Mouse (Mus musculus) neural tube, embryonic 14.5 days (tissue): Measurements from ENCODE around the gene Fbxw11. TPM values are rescaled to one million over a fixed set of nuclear protein-coding genes. Genes with fewer than 3 reads are reported as not detected.
A peak's percentile ranks its signal among the peaks of the same experiment; 100 is the strongest.
"Not testable (repeated sequence)": the region's sequence is repeated elsewhere in the genome, so short reads cannot be mapped to it uniquely, and the experiment has no call there.

Experiments
- ATAC-seq: fragments of 200-750 bp; cut with Nextera tagmentation; 2 replicates; pipeline ENCODE4 v1.8.0; 2017; ENCODE audit warnings: low read depth, mild to moderate bottlenecking, moderate TSS enrichment, moderate library complexity
- H3K27ac ChIP-seq: fragments of 300-500 bp; sonication (generic); 2 replicates; pipeline ENCODE4 v1.5.1; 2014; ENCODE audit warnings: low read depth, mild to moderate bottlenecking, control low read depth, low read length, moderate library complexity, mixed read lengths
- H3K27me3 ChIP-seq: fragments of 300-500 bp; sonication (generic); 2 replicates; pipeline ENCODE4 v1.6.1; 2014; ENCODE audit warnings: low read length; ENCODE audit not compliant: control insufficient read depth, insufficient read depth
- H3K36me3 ChIP-seq: fragments of 300-500 bp; sonication (generic); 2 replicates; pipeline ENCODE4 v1.6.1; 2014; ENCODE audit warnings: low read length, mixed read lengths; ENCODE audit not compliant: control insufficient read depth, insufficient read depth
- H3K4me1 ChIP-seq: fragments of 300-500 bp; sonication (generic); 2 replicates; pipeline ENCODE4 v1.6.1; 2014; ENCODE audit warnings: low read length; ENCODE audit not compliant: control insufficient read depth, insufficient read depth
- H3K4me2 ChIP-seq: fragments of 300-500 bp; sonication (generic); 2 replicates; pipeline ENCODE4 v1.6.1; 2014; ENCODE audit warnings: mild to moderate bottlenecking, low read depth, low read length, control low read depth
- H3K4me3 ChIP-seq: fragments of 300-500 bp; sonication (generic); 2 replicates; pipeline ENCODE4 v1.5.1; 2014; ENCODE audit warnings: low read depth, low read length, control low read depth, mixed read lengths
- H3K9ac ChIP-seq: fragments of 300-500 bp; sonication (generic); replicated peaks from 2 replicates; pipeline ENCODE4 v1.6.1; 2014; ENCODE audit warnings: low read depth, mild to moderate bottlenecking, control low read depth, low read length, mixed read lengths
- H3K9me3 ChIP-seq: fragments of 300-500 bp; sonication (generic); 2 replicates; pipeline ENCODE4 v1.6.1; 2016; ENCODE audit warnings: low read length; ENCODE audit not compliant: control insufficient read depth
- WGBS: fragments of 180-500 bp; shearing (Covaris S2); extraction: QIAGEN DNeasy Blood & Tissue Kit; methylation state at CpG from one replicate; pipeline ENCODE4 v1.1.7; 2014; 5-methylcytosine and 5-hydroxymethylcytosine counted together
- polyA plus RNA-seq: library from polyadenylated mRNA; unstranded; fragments of >200 nt; fragmentation: Nextera tagmentation; extraction: Ambion mirVana; gene quantifications from 2 replicates; pipeline ENCODE4 v1.2.1, GENCODE M21; 2014

The Fbxw11 gene
- polyA plus RNA-seq, 1 experiment from 2014 or later, result 109 TPM

GRCm38 (mm10) chr11:32693431-32694141 lies 51.1 kb downstream of the Fbxw11 start:
- ATAC-seq, result peak; percentile 80
- no peak overlapping the region for H3K4me2 ChIP-seq
- 37% methylated on average over 7 of the region's 7 CpGs for WGBS
- no peak overlapping the region for H3K27ac ChIP-seq
- no peak overlapping the region for H3K4me3 ChIP-seq
- no peak overlapping the region for H3K9ac ChIP-seq
- H3K27me3 ChIP-seq, result no peaks in the 10 kb centered on the region
- no peaks in the 10 kb centered on the region for H3K36me3 ChIP-seq
- H3K9me3 ChIP-seq, result no peaks in the 10 kb centered on the region
- peaks cover 8% of the 10 kb centered on the region; the same call in 1 of the 2 replicates for H3K4me1 ChIP-seq

GRCm38 (mm10) chr11:32694322-32695003 lies 51.9 kb downstream of the Fbxw11 start:
- not testable (repeated sequence) for H3K4me1 ChIP-seq

GRCm38 (mm10) chr11:32696446-32697090 lies 54.0 kb downstream of the Fbxw11 start:
- no peak overlapping the region for H3K4me3 ChIP-seq
- no peak for ATAC-seq
- H3K4me2 ChIP-seq, result no peak overlapping the region
- no peaks in the 10 kb centered on the region for H3K27me3 ChIP-seq
- H3K27ac ChIP-seq, result no peak overlapping the region
- no peak overlapping the region for H3K9ac ChIP-seq
- no peaks in the 10 kb centered on the region for H3K36me3 ChIP-seq
- 57% methylated on average over 2 of the region's 2 CpGs for WGBS
- no peaks in the 10 kb centered on the region for H3K9me3 ChIP-seq
- peaks cover 8% of the 10 kb centered on the region; the same call in 1 of the 2 replicates for H3K4me1 ChIP-seq

More at GRCm38 (mm10) chr11:32694322-32695003, 51.9 kb downstream of the Fbxw11 start:
- not testable (repeated sequence) for ATAC-seq, H3K36me3 ChIP-seq, H3K4me2 ChIP-seq, H3K27me3 ChIP-seq, H3K9me3 ChIP-seq, H3K27ac ChIP-seq, H3K9ac ChIP-seq, H3K4me3 ChIP-seq
- WGBS, result 54% methylated on average over 9 of the region's 9 CpGs

- Histone ChIP-seq H3K4me2 (no peak overlapping the region), H3K36me3 (no peaks in the 10 kb centered on the region), H3K9me3 (no peaks in the 10 kb centered on the region), H3K9ac (no peak overlapping the region), H3K27ac (no peak overlapping the region), H3K4me3 (no peak overlapping the region), H3K27me3 (no peaks in the 10 kb centered on the region), H3K4me1 (peaks cover 8% of the 10 kb centered on the region; the same call in 1 of the 2 replicates)
- WGBS, result 79% methylated on average over 3 of the region's 3 CpGs
- no peak for ATAC-seq
Measured at GRCm38 (mm10) chr11:32697695-32698094, 55.2 kb downstream of the Fbxw11 start.

GRCm38 (mm10) chr11:32699913-32700493 lies 57.5 kb downstream of the Fbxw11 start:
- H3K27me3 ChIP-seq, result no peaks in the 10 kb centered on the region
- H3K27ac ChIP-seq, result no peak overlapping the region
- no peak for ATAC-seq

GRCm38 (mm10) chr11:32701566-32701965 lies 59.0 kb downstream of the Fbxw11 start:
- Histone ChIP-seq H3K27ac (no peak overlapping the region), H3K27me3 (no peaks in the 10 kb centered on the region), H3K9me3 (no peaks in the 10 kb centered on the region), H3K4me2 (no peak overlapping the region), H3K9ac (no peak overlapping the region), H3K36me3 (no peaks in the 10 kb centered on the region), H3K4me3 (no peak overlapping the region), H3K4me1 (0 out of 2 replicates have a peak, but pooled peaks cover 3% of the 10 kb centered on the region)
- ATAC-seq, result no peak
- 76% methylated on average over 3 of the region's 3 CpGs for WGBS

More at GRCm38 (mm10) chr11:32699913-32700493, 57.5 kb downstream of the Fbxw11 start:
- no peaks in the 10 kb centered on the region for H3K36me3 ChIP-seq
- 0 out of 2 replicates have a peak, but pooled peaks cover 5% of the 10 kb centered on the region for H3K4me1 ChIP-seq
- H3K9ac ChIP-seq, result no peak overlapping the region
- no peaks in the 10 kb centered on the region for H3K9me3 ChIP-seq
- H3K4me3 ChIP-seq, result no peak overlapping the region
- no peak overlapping the region for H3K4me2 ChIP-seq
- WGBS, result 90% methylated on average over 3 of the region's 3 CpGs

GRCm38 (mm10) chr11:32704241-32704890 lies 61.8 kb downstream of the Fbxw11 start:
- Histone ChIP-seq H3K4me2 (no peak overlapping the region), H3K4me3 (no peak overlapping the region), H3K27me3 (no peaks in the 10 kb centered on the region), H3K9me3 (no peaks in the 10 kb centered on the region), H3K27ac (no peak overlapping the region), H3K4me1 (no peaks in the 10 kb centered on the region), H3K9ac (no peak overlapping the region), H3K36me3 (no peaks in the 10 kb centered on the region)
- ATAC-seq, result peak; percentile 50; the same call in 1 of the 2 replicates
- WGBS, result 75% methylated on average over 6 of the region's 6 CpGs

GRCm38 (mm10) chr11:32706406-32706993 lies 64.0 kb downstream of the Fbxw11 start:
- no peak overlapping the region for H3K9ac ChIP-seq
- no peaks in the 10 kb centered on the region for H3K27me3 ChIP-seq
- no peak overlapping the region for H3K4me3 ChIP-seq
- no peaks in the 10 kb centered on the region for H3K9me3 ChIP-seq
- H3K27ac ChIP-seq, result no peak overlapping the region
- H3K4me2 ChIP-seq, result no peak overlapping the region
- H3K4me1 ChIP-seq, result no peaks in the 10 kb centered on the region
- 85% methylated on average over 4 of the region's 4 CpGs for WGBS
- no peaks in the 10 kb centered on the region for H3K36me3 ChIP-seq
- no peak for ATAC-seq
